Mouse (Mus musculus): ENCODE measurements around the gene Ccng2. TPM values are rescaled to one million over a fixed set of nuclear protein-coding genes. Genes with fewer than 3 reads are reported as not detected.

Gene Ccng2
- polyA plus RNA-seq, 1 experiment, result not detected

GRCm38 (mm10) chr5:93297311-93297710 lies 30.3 kb downstream of the Ccng2 start:
- H3K4me3 ChIP-seq (ENCODE audit: insufficient read depth, low read depth, low read length), result no peak overlapping the region
- no peak for TF ChIP-seq POLR2A (IDR thresholded peaks at IDR 0.05; ENCODE audit: insufficient read depth, low read depth, low read length)
- TF ChIP-seq CTCF (IDR thresholded peaks at IDR 0.05; ENCODE audit: insufficient read depth, low read depth, low read length), result no peak
- WGBS, result 66% methylated on average over 3 of the region's 3 CpGs

GRCm38 (mm10) chr5:93305126-93305830 lies 38.2 kb downstream of the Ccng2 start:
- 57% methylated on average over 2 of the region's 2 CpGs for WGBS
- Histone ChIP-seq H3K4me1 (ENCODE audit: control insufficient read depth, insufficient read depth, low read length) (no peaks in the 10 kb centered on the region), H3K27ac (ENCODE audit: insufficient read depth, low read depth, low read length) (no peak overlapping the region), H3K4me3 (ENCODE audit: insufficient read depth, low read depth, low read length) (no peak overlapping the region)
- TF ChIP-seq POLR2A (IDR thresholded peaks at IDR 0.05; ENCODE audit: insufficient read depth, low read depth, low read length), result no peak
- TF ChIP-seq CTCF (IDR thresholded peaks at IDR 0.05; ENCODE audit: insufficient read depth, low read depth, low read length), result no peak

More at GRCm38 (mm10) chr5:93297311-93297710, 30.3 kb downstream of the Ccng2 start:
- Histone ChIP-seq H3K27ac (ENCODE audit: insufficient read depth, low read depth, low read length) (no peak overlapping the region), H3K4me1 (ENCODE audit: control insufficient read depth, insufficient read depth, low read length) (no peaks in the 10 kb centered on the region)

- Histone ChIP-seq H3K4me1 (ENCODE audit: control insufficient read depth, insufficient read depth, low read length) (no peaks in the 10 kb centered on the region), H3K27ac (ENCODE audit: insufficient read depth, low read depth, low read length) (no peak overlapping the region), H3K4me3 (ENCODE audit: insufficient read depth, low read depth, low read length) (no peak overlapping the region)
- TF ChIP-seq CTCF (IDR thresholded peaks at IDR 0.05; ENCODE audit: insufficient read depth, low read depth, low read length) (no peak), POLR2A (IDR thresholded peaks at IDR 0.05; ENCODE audit: insufficient read depth, low read depth, low read length) (no peak)
- 87% methylated on average over 2 of the region's 2 CpGs for WGBS
Measured at GRCm38 (mm10) chr5:93308909-93309308, 41.9 kb downstream of the Ccng2 start.

GRCm38 (mm10) chr5:93323320-93324001 lies 56.4 kb downstream of the Ccng2 start:
- Histone ChIP-seq H3K4me1 (ENCODE audit: control insufficient read depth, insufficient read depth, low read length) (no peaks in the 10 kb centered on the region), H3K4me3 (ENCODE audit: insufficient read depth, low read depth, low read length) (no peak overlapping the region), H3K27ac (ENCODE audit: insufficient read depth, low read depth, low read length) (no peak overlapping the region)
- WGBS, result 51% methylated on average over 1 of the region's 1 CpGs
- TF ChIP-seq CTCF (IDR thresholded peaks at IDR 0.05; ENCODE audit: insufficient read depth, low read depth, low read length) (no peak), POLR2A (IDR thresholded peaks at IDR 0.05; ENCODE audit: insufficient read depth, low read depth, low read length) (no peak)

Other genes starting within 250 kb of the Ccng2 start
- not detected in 2 replicates for gene Sowahb, start 222.2 kb upstream of the Ccng2 start, polyA plus RNA-seq (2012; ENCODE audit: insufficient read depth, insufficient read length, low replicate concordance, missing spikeins)
- gene Sept11, start 173.8 kb upstream of the Ccng2 start, polyA plus RNA-seq (2012; ENCODE audit: insufficient read depth, insufficient read length, low replicate concordance, missing spikeins), result 171 TPM in 1 of 2 replicates, not detected in the other
- gene Ccni, start 60.8 kb upstream of the Ccng2 start, polyA plus RNA-seq (2012; ENCODE audit: insufficient read depth, insufficient read length, low replicate concordance, missing spikeins), result not detected in 2 replicates
- not detected in 2 replicates for gene 2010109A12Rik, start 60.7 kb upstream of the Ccng2 start, polyA plus RNA-seq (2012; ENCODE audit: insufficient read depth, insufficient read length, low replicate concordance, missing spikeins)

Measured in olfactory bulb, adult 2 months (tissue).